Mouse (Mus musculus) intestine, embryonic 16.5 days (tissue): Measurements from ENCODE around the gene Calu. TPM values are rescaled to one million over a fixed set of nuclear protein-coding genes. Genes with fewer than 3 reads are reported as not detected.
A peak's percentile ranks its signal among the peaks of the same experiment; 100 is the strongest.

Experiments used
- ATAC-seq: fragments of 200-750 bp; cut with Nextera tagmentation; 2 replicates; pipeline ENCODE4 v1.8.0; 2017; ENCODE audit warnings: moderate TSS enrichment, moderate library complexity
- H3K27ac ChIP-seq: fragments of 300-500 bp; sonication (generic); 2 replicates; pipeline ENCODE4 v1.5.1; 2014; ENCODE audit warnings: mild to moderate bottlenecking, low read length
- H3K27me3 ChIP-seq: fragments of 300-500 bp; sonication (generic); replicated peaks from 2 replicates; pipeline ENCODE4 v1.6.1; 2014; ENCODE audit warnings: low read length, control low read depth, mixed read lengths; ENCODE audit not compliant: control insufficient read depth, insufficient read depth
- H3K36me3 ChIP-seq: fragments of 300-500 bp; sonication (generic); 2 replicates; pipeline ENCODE4 v1.6.1; 2014; ENCODE audit warnings: low read length, control low read depth; ENCODE audit not compliant: control insufficient read depth, insufficient read depth
- H3K4me1 ChIP-seq: fragments of 300-500 bp; sonication (generic); 2 replicates; pipeline ENCODE4 v1.6.1; 2014; ENCODE audit warnings: low read length, control low read depth, mixed read lengths; ENCODE audit not compliant: control insufficient read depth, insufficient read depth
- H3K4me2 ChIP-seq: fragments of 300-500 bp; sonication (generic); 2 replicates; pipeline ENCODE4 v1.6.1; 2014; ENCODE audit warnings: low read depth, low read length, control low read depth
- H3K4me3 ChIP-seq: fragments of 300-500 bp; sonication (generic); 2 replicates; pipeline ENCODE4 v1.5.1; 2014; ENCODE audit warnings: mild to moderate bottlenecking, low read length
- H3K9ac ChIP-seq: fragments of 300-500 bp; sonication (generic); 2 replicates; pipeline ENCODE4 v1.6.1; 2014; ENCODE audit warnings: low read depth, low read length
- H3K9me3 ChIP-seq: fragments of 300-500 bp; sonication (generic); 2 replicates; pipeline ENCODE4 v1.6.1; 2016; ENCODE audit warnings: low read length, control low read depth; ENCODE audit not compliant: control insufficient read depth
- WGBS: fragments of 180-500 bp; shearing (Covaris S2); extraction: QIAGEN DNeasy Blood & Tissue Kit; methylation state at CpG from one replicate; pipeline ENCODE4 v1.1.7; 2014; 5-methylcytosine and 5-hydroxymethylcytosine counted together
- polyA plus RNA-seq: library from polyadenylated mRNA; unstranded; fragments of >200 nt; fragmentation: Nextera tagmentation; extraction: Ambion mirVana; gene quantifications from 2 replicates; pipeline ENCODE4 v1.2.1, GENCODE M21; 2015

Gene Calu
- 276 and 282 TPM in 2 replicates for polyA plus RNA-seq

GRCm38 (mm10) chr6:29347665-29348370, at the start of gene Calu:
Gene Calu (plus strand): TSS chr6:29348069.
- Histone ChIP-seq H3K36me3 (no peaks in the 10 kb centered on the region), H3K9me3 (no peaks in the 10 kb centered on the region), H3K4me3 (peak within 1 kb of the TSS; percentile 94), H3K9ac (peak within 1 kb of the TSS; percentile 95), H3K27ac (peak within 1 kb of the TSS; percentile 89), H3K4me2 (peak within 1 kb of the TSS; percentile 67), H3K4me1 (peaks cover 5% of the 10 kb centered on the region; the same call in 1 of the 2 replicates), H3K27me3 (no peaks in the 10 kb centered on the region)
- WGBS, result under 1% methylated on average over 55 of the region's 55 CpGs
- peak; percentile 99 for ATAC-seq

GRCm38 (mm10) chr6:29299112-29299511, 48.8 kb upstream of the Calu start:
- Histone ChIP-seq H3K9me3 (no peaks in the 10 kb centered on the region; the same call in 1 of the 2 replicates), H3K27ac (no peak overlapping the region), H3K27me3 (no peaks in the 10 kb centered on the region), H3K4me3 (no peak overlapping the region), H3K36me3 (no peaks in the 10 kb centered on the region), H3K4me2 (no peak overlapping the region), H3K9ac (no peak overlapping the region), H3K4me1 (no peaks in the 10 kb centered on the region)
- ATAC-seq, result no peak
- WGBS, result 44% methylated on average over 2 of the region's 2 CpGs

- H3K4me2 ChIP-seq, result no peak overlapping the region
- no peaks in the 10 kb centered on the region; the same call in 1 of the 2 replicates for H3K9me3 ChIP-seq
- no peak overlapping the region for H3K27ac ChIP-seq
- no peak overlapping the region for H3K4me3 ChIP-seq
- no peaks in the 10 kb centered on the region for H3K27me3 ChIP-seq
- H3K9ac ChIP-seq, result no peak overlapping the region
- no peaks in the 10 kb centered on the region for H3K4me1 ChIP-seq
- no peak for ATAC-seq
- no peaks in the 10 kb centered on the region for H3K36me3 ChIP-seq
These were observed 44.6 kb upstream of the Calu start for GRCm38 (mm10) chr6:29303251-29303650.

- Histone ChIP-seq H3K27ac (no peak overlapping the region), H3K36me3 (no peaks in the 10 kb centered on the region), H3K4me2 (no peak overlapping the region), H3K4me3 (no peak overlapping the region), H3K9ac (no peak overlapping the region), H3K9me3 (no peaks in the 10 kb centered on the region; the same call in 1 of the 2 replicates), H3K27me3 (no peaks in the 10 kb centered on the region), H3K4me1 (no peaks in the 10 kb centered on the region)
- WGBS, result 33% methylated on average over 5 of the region's 5 CpGs
- no peak for ATAC-seq
These were observed 44.1 kb upstream of the Calu start for GRCm38 (mm10) chr6:29303726-29304125.

- H3K9me3 ChIP-seq, result no peaks in the 10 kb centered on the region
- H3K27ac ChIP-seq, result no peak overlapping the region
These were observed 42.4 kb upstream of the Calu start for GRCm38 (mm10) chr6:29305462-29305861.

GRCm38 (mm10) chr6:29308846-29309605, 38.8 kb upstream of the Calu start:
- Histone ChIP-seq H3K4me1 (no peaks in the 10 kb centered on the region), H3K27ac (no peak overlapping the region), H3K36me3 (no peaks in the 10 kb centered on the region), H3K9me3 (no peaks in the 10 kb centered on the region), H3K4me3 (no peak overlapping the region), H3K4me2 (no peak overlapping the region), H3K9ac (no peak overlapping the region), H3K27me3 (no peaks in the 10 kb centered on the region)
- ATAC-seq, result no peak
- WGBS, result 89% methylated on average over 16 of the region's 16 CpGs

More at GRCm38 (mm10) chr6:29305462-29305861, 42.4 kb upstream of the Calu start:
- Histone ChIP-seq H3K9ac (no peak overlapping the region), H3K4me1 (no peaks in the 10 kb centered on the region), H3K36me3 (no peaks in the 10 kb centered on the region), H3K4me2 (no peak overlapping the region), H3K27me3 (no peaks in the 10 kb centered on the region), H3K4me3 (no peak overlapping the region)
- 90% methylated on average over 4 of the region's 4 CpGs for WGBS
- ATAC-seq, result no peak

- WGBS, result 80% methylated on average over 14 of the region's 14 CpGs
- H3K4me1 ChIP-seq, result no peaks in the 10 kb centered on the region
- no peaks in the 10 kb centered on the region for H3K27me3 ChIP-seq
- no peak overlapping the region for H3K27ac ChIP-seq
- H3K9me3 ChIP-seq, result no peaks in the 10 kb centered on the region
- H3K36me3 ChIP-seq, result no peaks in the 10 kb centered on the region
- no peak overlapping the region for H3K9ac ChIP-seq
- no peak overlapping the region for H3K4me2 ChIP-seq
- H3K4me3 ChIP-seq, result no peak overlapping the region
- ATAC-seq, result no peak
These were observed 34.1 kb upstream of the Calu start for GRCm38 (mm10) chr6:29313690-29314202.

- Histone ChIP-seq H3K4me2 (no peak overlapping the region), H3K9ac (no peak overlapping the region), H3K4me1 (no peaks in the 10 kb centered on the region), H3K9me3 (no peaks in the 10 kb centered on the region), H3K4me3 (no peak overlapping the region), H3K36me3 (no peaks in the 10 kb centered on the region), H3K27ac (no peak overlapping the region), H3K27me3 (no peaks in the 10 kb centered on the region)
- WGBS, result 63% methylated on average over 2 of the region's 2 CpGs
- no peak for ATAC-seq
These were observed 30.6 kb upstream of the Calu start for GRCm38 (mm10) chr6:29317286-29317685.

GRCm38 (mm10) chr6:29317941-29318340, 29.9 kb upstream of the Calu start:
- H3K27ac ChIP-seq, result no peak overlapping the region
- no peaks in the 10 kb centered on the region for H3K4me1 ChIP-seq
- no peaks in the 10 kb centered on the region for H3K27me3 ChIP-seq
- no peak for ATAC-seq
- H3K9ac ChIP-seq, result no peak overlapping the region
- no peak overlapping the region for H3K4me2 ChIP-seq
- H3K4me3 ChIP-seq, result no peak overlapping the region
- WGBS, result 61% methylated on average over 3 of the region's 3 CpGs
- no peaks in the 10 kb centered on the region for H3K9me3 ChIP-seq
- H3K36me3 ChIP-seq, result no peaks in the 10 kb centered on the region
